Mouse (Mus musculus) retina, embryonic 14.5 days (tissue): ENCODE results near the gene Galntl6.

ENCODE experiments used
- DNase-seq: peaks from one replicate; pipeline ENCODE4 v3.0.0-alpha.2; 2015; ENCODE audit warnings: low spot score

Galntl6 gene

GRCm38 (mm10) chr8:57842462-57843391 is 1069.7 kb downstream of the Galntl6 start:
- DNase-seq, result no peak

- no peak for DNase-seq
Observed at GRCm38 (mm10) chr8:57841446-57841845, 1071.0 kb downstream of the Galntl6 start.

- no peak for DNase-seq
Observed at GRCm38 (mm10) chr8:57837384-57837783, 1075.1 kb downstream of the Galntl6 start.

- no peak for DNase-seq
Observed at GRCm38 (mm10) chr8:57836981-57837380, 1075.5 kb downstream of the Galntl6 start.

GRCm38 (mm10) chr8:57836201-57836883 is 1076.1 kb downstream of the Galntl6 start:
- DNase-seq, result no peak

- DNase-seq, result no peak
Observed at GRCm38 (mm10) chr8:57823151-57823550, 1089.3 kb downstream of the Galntl6 start.

GRCm38 (mm10) chr8:57816034-57816433 is 1096.4 kb downstream of the Galntl6 start:
- no peak for DNase-seq

- no peak for DNase-seq
Observed at GRCm38 (mm10) chr8:57807060-57807459, 1105.4 kb downstream of the Galntl6 start.

GRCm38 (mm10) chr8:57805094-57805493 is 1107.3 kb downstream of the Galntl6 start:
- DNase-seq, result no peak

GRCm38 (mm10) chr8:57803821-57804220 is 1108.6 kb downstream of the Galntl6 start:
- no peak for DNase-seq

GRCm38 (mm10) chr8:57801197-57801596 is 1111.2 kb downstream of the Galntl6 start:
- no peak for DNase-seq

- DNase-seq, result peak; percentile 97
Observed at GRCm38 (mm10) chr8:57800327-57800726, 1112.1 kb downstream of the Galntl6 start.

GRCm38 (mm10) chr8:57799797-57800204 is 1112.6 kb downstream of the Galntl6 start:
- DNase-seq, result peak; percentile 76

GRCm38 (mm10) chr8:57793455-57793854 is 1119.0 kb downstream of the Galntl6 start:
- DNase-seq, result peak; percentile 63

GRCm38 (mm10) chr8:57792246-57792645 is 1120.2 kb downstream of the Galntl6 start:
- no peak for DNase-seq

- DNase-seq, result peak; percentile 68
Observed at GRCm38 (mm10) chr8:57791309-57791721, 1121.1 kb downstream of the Galntl6 start.

- no peak for DNase-seq
Observed at GRCm38 (mm10) chr8:57779551-57779950, 1132.9 kb downstream of the Galntl6 start.

- DNase-seq, result no peak
Observed at GRCm38 (mm10) chr8:57777988-57778721, 1134.3 kb downstream of the Galntl6 start.

GRCm38 (mm10) chr8:57776723-57777122 is 1135.7 kb downstream of the Galntl6 start:
- DNase-seq, result no peak

GRCm38 (mm10) chr8:57772732-57773265 is 1139.6 kb downstream of the Galntl6 start:
- no peak for DNase-seq

GRCm38 (mm10) chr8:57767541-57767940 is 1144.9 kb downstream of the Galntl6 start:
- DNase-seq, result no peak

GRCm38 (mm10) chr8:57766471-57767065 is 1145.9 kb downstream of the Galntl6 start:
- DNase-seq, result no peak
